Mouse (Mus musculus) cortical plate, adult 2 months (tissue): ENCODE measurements around the gene Adgrg3. TPM values are rescaled to one million over a fixed set of nuclear protein-coding genes. Genes with fewer than 3 reads are reported as not detected.

Experiments
- H3K27ac ChIP-seq: fragments of 200-500 bp; 2 replicates; pipeline ENCODE4 v1.5.1; 2012; ENCODE audit warnings: low read length, control low read depth, inconsistent platforms; ENCODE audit not compliant: insufficient read depth
- H3K4me1 ChIP-seq: fragments of 200-500 bp; 2 replicates; pipeline ENCODE4 v1.6.1; 2011; ENCODE audit warnings: low read length; ENCODE audit not compliant: control insufficient read depth, insufficient read depth
- H3K4me3 ChIP-seq: fragments of 200-500 bp; 2 replicates; pipeline ENCODE4 v1.5.1; 2011; ENCODE audit warnings: mild to moderate bottlenecking, low read length, control low read depth; ENCODE audit not compliant: insufficient read depth
- CTCF ChIP-seq: fragments of 200-500 bp; IDR thresholded peaks from 2 replicates; pipeline ENCODE4 v1.5.1; 2011; ENCODE audit warnings: mild to moderate bottlenecking, control low read depth, low read length; ENCODE audit not compliant: insufficient read depth; ENCODE audit errors: extremely low read depth
- POLR2A ChIP-seq: fragments of 200-500 bp; IDR thresholded peaks from 2 replicates; pipeline ENCODE4 v1.6.1; 2011; ENCODE audit warnings: mild to moderate bottlenecking, low read length, control low read depth; ENCODE audit not compliant: insufficient read depth; ENCODE audit errors: extremely low read depth
- polyA plus RNA-seq: library from polyadenylated mRNA; depleted of rRNA; stranded (reverse); fragments of >200 nt; gene quantifications from 2 replicates; pipeline ENCODE4 v1.2.3, GENCODE M21; 2012

Adgrg3 gene
- polyA plus RNA-seq, 1 experiment, result 0.40 TPM

DNA sequence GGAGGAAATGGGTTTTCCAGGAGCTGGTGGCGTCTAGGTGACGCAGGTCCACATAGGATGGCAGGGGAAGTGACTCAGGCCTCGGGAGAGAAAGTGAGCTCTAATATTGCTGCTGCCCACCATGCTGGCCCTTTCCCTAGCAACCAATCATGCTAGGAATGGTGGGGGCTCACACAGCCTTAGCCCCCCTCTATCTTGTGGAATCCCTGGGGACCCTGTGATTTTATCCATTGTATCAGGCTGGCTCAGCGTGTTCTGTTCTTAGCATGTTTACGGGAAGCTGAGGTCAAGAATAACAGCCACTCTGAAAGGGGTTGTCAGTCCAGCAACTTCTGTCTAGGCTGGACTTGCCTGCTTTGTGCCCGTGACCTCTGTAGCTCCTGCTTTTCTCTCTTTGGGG is 18.5 kb upstream of the Adgrg3 start:
- peak overlapping the region; percentile 89 for H3K27ac ChIP-seq

DNA sequence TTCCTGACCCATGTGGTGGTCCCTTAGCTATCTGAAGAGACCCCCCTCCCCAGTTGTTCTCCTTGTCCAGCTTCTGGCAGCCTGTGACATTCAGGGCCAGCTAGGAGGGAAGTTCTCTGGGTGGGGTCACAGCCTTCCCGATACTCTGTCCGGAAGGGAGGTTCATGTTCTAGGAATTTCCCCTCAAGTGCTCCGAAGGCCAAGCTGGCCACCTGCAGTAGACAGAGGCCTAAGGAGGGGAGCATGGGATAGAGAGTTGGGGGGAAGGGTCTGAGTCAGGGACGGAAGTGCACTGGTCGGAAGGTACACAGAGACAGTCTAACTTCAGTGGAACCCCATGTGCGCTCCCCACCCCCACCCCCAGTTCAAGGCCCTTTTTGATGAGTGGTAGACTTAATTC is 17.5 kb upstream of the Adgrg3 start:
- H3K27ac ChIP-seq, result peak overlapping the region; percentile 89
- H3K4me3 ChIP-seq, result no peak overlapping the region
- TF ChIP-seq POLR2A, result no peak
- TF ChIP-seq CTCF, result no peak
- no peaks in the 10 kb centered on the region; the same call in 1 of the 2 replicates for H3K4me1 ChIP-seq

More for the DNA sequence above, 18.5 kb upstream of the Adgrg3 start:
- H3K4me3 ChIP-seq, result no peak overlapping the region
- no peak for TF ChIP-seq POLR2A
- no peaks in the 10 kb centered on the region; the same call in 1 of the 2 replicates for H3K4me1 ChIP-seq

DNA sequence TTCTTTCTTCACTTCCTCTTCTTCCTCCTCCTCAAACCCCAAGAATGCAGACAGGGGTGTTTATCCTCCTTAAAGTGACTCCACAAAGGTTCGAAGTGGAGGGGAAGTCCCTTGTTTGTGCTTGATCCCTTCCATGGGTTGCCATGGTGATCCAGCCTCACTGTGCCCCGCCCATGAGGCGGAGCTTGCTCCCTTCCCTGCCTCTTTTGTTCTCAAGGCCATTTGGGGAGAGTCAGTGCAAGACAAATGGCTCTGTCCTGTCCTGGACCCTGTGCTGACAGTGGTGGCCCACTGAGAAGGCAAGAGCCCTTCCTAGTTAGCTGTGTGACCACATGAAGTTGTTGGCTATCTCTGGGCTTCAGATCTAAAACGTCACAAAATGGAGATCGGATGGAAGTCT is 16.8 kb upstream of the Adgrg3 start:
- 0 out of 2 replicates have a peak overlapping the region, but pooled peaks have one; percentile 13 for H3K27ac ChIP-seq
- no peak overlapping the region for H3K4me3 ChIP-seq
- TF ChIP-seq CTCF, result no peak
- no peak for TF ChIP-seq POLR2A
- no peaks in the 10 kb centered on the region; the same call in 1 of the 2 replicates for H3K4me1 ChIP-seq

DNA sequence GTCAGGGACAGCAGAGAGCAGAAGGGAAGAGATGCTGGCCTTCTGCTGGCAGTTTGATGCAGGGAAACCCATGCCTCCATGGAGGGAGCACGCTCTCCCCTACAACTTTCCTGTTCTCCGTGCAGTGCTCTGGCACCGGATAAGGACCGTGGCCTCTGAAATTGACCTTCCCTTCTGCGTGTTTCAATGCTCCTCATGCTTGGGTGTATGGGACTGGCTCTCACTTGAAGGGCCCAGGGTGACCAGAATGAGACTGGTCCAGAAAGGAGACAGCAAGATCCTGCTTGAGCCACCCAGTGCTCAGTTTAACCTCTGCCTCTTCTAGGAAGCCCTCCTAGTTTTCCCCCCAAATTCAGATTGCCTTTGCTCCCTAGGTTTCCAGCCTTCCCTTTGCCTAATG is 16.3 kb upstream of the Adgrg3 start:
- Histone ChIP-seq H3K4me1 (no peaks in the 10 kb centered on the region; the same call in 1 of the 2 replicates), H3K4me3 (no peak overlapping the region), H3K27ac (0 out of 2 replicates have a peak overlapping the region, but pooled peaks have one; percentile 13)
- no peak for TF ChIP-seq POLR2A
- no peak for TF ChIP-seq CTCF

DNA sequence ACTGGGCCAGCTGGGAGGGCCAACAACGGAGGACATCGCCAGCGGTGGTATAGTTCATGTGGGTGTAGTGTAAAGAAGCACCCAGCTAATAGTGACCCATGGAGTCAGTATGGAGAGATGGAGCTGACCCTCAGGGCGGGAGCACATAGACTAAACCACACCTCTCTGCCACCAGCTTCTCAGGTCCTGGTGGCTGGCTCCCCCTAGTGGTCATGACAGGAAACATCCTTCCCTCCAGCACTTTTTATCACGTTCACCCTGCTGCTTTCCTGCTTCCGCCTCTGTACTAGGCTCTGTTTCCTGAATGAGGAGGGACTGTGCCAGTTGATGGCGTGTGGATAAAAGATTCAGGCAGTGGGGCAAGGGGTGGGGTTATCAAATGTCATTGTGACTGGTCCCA is 15.8 kb upstream of the Adgrg3 start:
- Histone ChIP-seq H3K27ac (no peak overlapping the region), H3K4me3 (no peak overlapping the region), H3K4me1 (no peaks in the 10 kb centered on the region; the same call in 1 of the 2 replicates)
- peak; percentile 97 for TF ChIP-seq CTCF
- TF ChIP-seq POLR2A, result no peak

DNA sequence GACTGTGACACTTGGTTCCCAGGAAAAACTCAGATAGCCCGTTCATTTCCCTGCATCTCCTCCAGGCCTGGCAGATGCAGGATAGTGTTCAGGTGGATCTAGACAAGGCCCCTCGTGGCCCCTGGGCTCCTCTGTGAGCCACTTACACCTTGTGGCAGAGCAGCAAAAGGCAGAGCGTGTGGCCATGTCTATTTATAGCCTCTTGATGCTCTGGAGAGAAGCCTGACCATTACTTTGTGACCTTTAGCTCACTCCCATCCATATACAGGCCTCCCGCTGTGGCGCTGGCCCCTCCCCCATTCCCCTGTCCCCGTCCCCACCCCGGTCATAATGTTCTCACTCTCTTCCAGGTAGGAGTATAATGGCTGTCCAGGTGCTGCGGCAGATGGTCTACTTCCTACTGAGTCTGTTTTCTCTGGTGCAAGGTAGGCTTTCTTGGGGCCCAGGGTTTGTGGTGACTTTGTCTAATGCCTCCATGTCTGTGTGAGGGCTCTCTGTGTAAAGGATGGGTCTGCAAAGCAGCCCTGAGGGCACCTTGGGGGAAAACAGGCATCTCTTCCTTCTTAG is 15.3 kb upstream of the Adgrg3 start:
- Histone ChIP-seq H3K4me3 (no peak overlapping the region), H3K4me1 (no peaks in the 10 kb centered on the region; the same call in 1 of the 2 replicates), H3K27ac (no peak overlapping the region)
- TF ChIP-seq POLR2A (no peak), CTCF (no peak)

DNA sequence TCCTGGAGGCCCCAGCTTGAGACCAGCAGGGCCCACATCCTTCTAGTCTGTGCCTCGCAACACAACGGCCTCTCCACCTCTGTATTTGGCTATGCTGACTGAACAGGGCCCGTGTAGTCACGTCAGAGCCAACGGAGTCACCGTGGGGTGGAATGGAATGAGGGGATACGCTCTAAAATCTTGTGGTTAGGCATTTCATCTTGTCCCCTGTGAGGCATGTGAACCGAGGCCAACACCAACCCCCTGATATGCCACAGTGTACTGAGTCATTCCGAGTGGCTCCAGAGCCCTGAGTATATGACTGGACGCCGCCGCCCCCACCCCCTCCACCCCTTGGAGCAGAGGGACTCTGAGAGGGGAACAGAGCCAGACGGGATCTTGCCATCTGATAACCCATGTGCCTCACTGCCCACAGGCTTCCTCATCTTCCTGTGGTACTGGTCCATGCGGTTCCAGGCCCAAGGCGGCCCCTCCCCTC is 5.0 kb upstream of the Adgrg3 start:
- no peak overlapping the region for H3K4me3 ChIP-seq
- no peak for TF ChIP-seq POLR2A
- TF ChIP-seq CTCF, result no peak
- no peaks in the 10 kb centered on the region for H3K4me1 ChIP-seq
- no peak overlapping the region for H3K27ac ChIP-seq

DNA sequence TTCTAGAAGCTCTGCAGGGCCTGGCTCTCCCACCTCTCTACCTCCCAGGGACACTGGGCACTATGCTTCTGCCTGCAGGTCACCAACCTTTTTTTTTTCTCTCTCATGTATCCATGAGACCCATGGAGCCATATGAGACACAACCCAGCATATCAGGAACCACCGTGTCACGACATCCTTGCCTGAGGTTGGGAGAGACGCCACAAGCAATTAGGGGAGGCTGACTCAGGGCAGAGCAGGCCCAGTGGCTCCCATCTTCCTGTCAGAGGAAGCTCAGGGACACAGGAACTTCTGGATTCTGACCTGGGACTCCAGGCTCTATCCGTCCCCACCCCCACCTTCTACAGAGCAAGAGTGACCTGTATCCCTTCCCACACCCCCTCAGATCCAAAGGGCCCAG is 1.6 kb upstream of the Adgrg3 start:
- no peak overlapping the region for H3K4me3 ChIP-seq
- H3K27ac ChIP-seq, result no peak overlapping the region
- no peaks in the 10 kb centered on the region for H3K4me1 ChIP-seq
- TF ChIP-seq CTCF, result no peak
- no peak for TF ChIP-seq POLR2A

DNA sequence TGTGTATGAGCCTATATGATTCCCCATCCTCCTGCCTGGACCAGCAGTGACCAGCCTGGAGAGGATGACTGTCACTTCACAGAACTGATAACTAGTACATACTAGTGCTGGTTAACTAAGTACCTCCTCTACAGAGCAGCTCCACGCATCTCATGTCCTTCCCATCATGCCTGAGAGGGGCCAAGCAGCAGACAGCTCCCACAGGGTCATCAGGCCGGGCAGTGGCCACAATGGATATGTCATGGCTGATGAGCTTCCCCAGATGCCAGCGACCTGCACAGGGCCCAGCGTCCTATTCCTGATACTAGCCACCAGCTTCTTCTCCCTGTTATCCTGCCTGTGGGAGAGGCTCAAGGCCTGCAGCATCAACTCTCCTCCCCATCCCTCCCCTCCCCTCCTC is 808 bp upstream of the Adgrg3 start:
- Histone ChIP-seq H3K4me1 (no peaks in the 10 kb centered on the region), H3K27ac (no peak overlapping the region), H3K4me3 (no peak overlapping the region)
- TF ChIP-seq POLR2A (no peak), CTCF (no peak)

DNA sequence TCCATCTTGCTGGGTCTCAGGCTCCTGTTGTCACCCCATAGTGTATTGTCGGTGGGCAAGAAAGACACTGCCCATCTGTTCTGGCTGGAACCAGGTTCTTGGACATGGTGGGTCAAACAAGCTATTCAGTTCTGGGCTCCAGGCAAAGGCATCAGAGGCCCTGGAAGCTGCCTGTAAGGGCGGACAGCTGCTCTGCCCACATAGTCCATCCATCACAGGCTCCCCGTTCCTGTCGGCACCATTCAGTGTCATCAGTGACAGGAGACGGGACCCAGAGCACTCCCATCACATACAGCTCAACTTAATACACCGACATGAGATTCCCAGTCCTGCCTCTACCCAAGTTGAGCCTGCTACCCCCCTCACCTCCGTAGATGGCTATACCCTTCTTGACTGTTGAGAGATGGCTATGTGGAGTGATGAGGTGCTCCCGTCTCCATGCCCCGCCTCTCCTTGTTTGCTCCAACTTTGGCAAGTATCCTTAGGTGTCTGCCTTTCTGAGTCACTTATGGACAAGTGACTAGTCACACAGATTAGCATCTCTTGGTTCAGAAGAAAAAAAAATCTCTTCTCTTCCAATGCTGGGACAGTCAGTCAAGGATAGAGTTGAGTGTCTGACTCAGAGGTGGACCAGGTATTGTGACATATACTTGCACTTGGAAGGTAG is 610 bp downstream of the Adgrg3 start:
- Histone ChIP-seq H3K27ac (no peak overlapping the region), H3K4me1 (no peaks in the 10 kb centered on the region), H3K4me3 (no peak overlapping the region)
- no peak for TF ChIP-seq POLR2A
- TF ChIP-seq CTCF, result no peak
